Mouse (Mus musculus): ENCODE data around the gene Fam129c.

Gene Fam129c

GRCm38 (mm10) chr8:71575020-71575419 lies 22.4 kb upstream of the Fam129c start:
- DNase-seq = no peak

- DNase-seq = no peak
Observed at GRCm38 (mm10) chr8:71577856-71578387, 19.5 kb upstream of the Fam129c start.

- DNase-seq = no peak
Observed at GRCm38 (mm10) chr8:71579009-71579408, 18.4 kb upstream of the Fam129c start.

GRCm38 (mm10) chr8:71579476-71579875 lies 18.0 kb upstream of the Fam129c start:
- DNase-seq = no peak

- no peak for DNase-seq
Observed at GRCm38 (mm10) chr8:71580201-71580600, 17.2 kb upstream of the Fam129c start.

DNA sequence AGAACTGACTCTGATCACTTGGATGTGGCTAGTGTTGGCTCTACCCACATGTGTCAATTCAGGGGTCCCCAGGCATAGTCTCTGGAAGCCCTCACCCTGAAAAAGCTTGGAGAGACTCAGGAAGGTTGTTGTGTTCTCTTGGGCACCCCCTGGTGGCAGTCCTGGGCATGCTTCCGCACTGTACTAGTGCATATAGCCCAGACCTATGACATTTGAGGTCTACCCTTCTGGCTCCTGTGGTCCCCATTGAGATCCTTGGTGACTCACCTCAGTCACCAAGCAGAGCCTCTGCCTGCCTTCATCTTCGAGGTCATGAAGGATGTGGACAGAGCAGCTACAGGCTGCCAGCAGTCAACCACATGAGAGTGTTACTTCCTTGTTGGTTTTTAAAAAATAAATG lies 10.6 kb upstream of the Fam129c start:
- DNase-seq = peak; percentile 61

- DNase-seq = no peak
Observed at GRCm38 (mm10) chr8:71588762-71589161, 8.7 kb upstream of the Fam129c start.

GRCm38 (mm10) chr8:71591017-71591416 lies 6.4 kb upstream of the Fam129c start:
- no peak for DNase-seq

- peak; percentile 96 for DNase-seq
Observed at GRCm38 (mm10) chr8:71591471-71592373, 5.7 kb upstream of the Fam129c start, which contains the start of gene Pgls. Pgls (plus strand) TSS chr8:71592176.

- DNase-seq = peak; percentile 67
Observed at GRCm38 (mm10) chr8:71592374-71593170, 4.9 kb upstream of the Fam129c start.

DNA sequence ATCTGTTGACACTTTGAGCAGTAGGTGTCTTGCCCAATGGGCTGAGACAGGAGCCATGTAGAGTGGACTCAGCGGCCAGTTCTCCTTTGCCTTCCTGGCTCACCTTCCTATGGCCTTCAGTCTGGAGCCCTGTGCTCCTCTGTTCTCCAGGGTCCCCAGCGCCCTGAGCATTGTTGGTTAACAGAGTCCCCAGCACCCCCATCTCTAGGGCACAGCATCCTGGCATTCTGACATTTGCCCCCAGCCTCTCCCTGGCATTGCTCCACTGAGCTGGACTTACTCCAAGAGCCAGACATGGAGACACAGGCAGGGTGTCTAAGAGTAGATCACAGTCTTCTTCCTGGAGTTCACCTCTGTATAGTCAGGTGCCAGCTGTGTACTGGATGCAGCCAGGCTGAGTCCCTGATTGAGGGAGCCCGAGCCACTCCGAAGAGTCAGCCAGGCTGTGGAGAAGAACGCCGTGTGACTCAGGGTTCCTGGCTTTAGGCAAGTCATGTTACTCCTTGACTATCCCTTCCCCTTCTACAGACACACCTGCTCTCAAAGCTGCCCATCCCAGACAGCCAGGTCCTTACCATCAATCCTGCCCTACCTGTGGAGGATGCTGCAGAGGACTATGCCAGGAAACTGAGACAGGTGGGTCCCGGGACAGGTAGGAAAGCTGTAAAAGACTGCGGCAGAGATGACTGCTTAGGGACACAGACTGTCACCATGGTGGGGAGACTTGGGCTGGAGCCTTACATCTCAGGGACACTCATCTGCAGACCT lies 3.7 kb upstream of the Fam129c start:
- no peak for DNase-seq

GRCm38 (mm10) chr8:71594324-71594722 lies 3.1 kb upstream of the Fam129c start:
- DNase-seq = no peak

GRCm38 (mm10) chr8:71595862-71596261 lies 1.6 kb upstream of the Fam129c start:
- peak; percentile 94 for DNase-seq

GRCm38 (mm10) chr8:71596384-71596783 lies 1.1 kb upstream of the Fam129c start:
- no peak for DNase-seq

- no peak for DNase-seq
Observed at GRCm38 (mm10) chr8:71596798-71597197, 650 bp upstream of the Fam129c start.

GRCm38 (mm10) chr8:71598375-71598774 lies 927 bp downstream of the Fam129c start:
- DNase-seq = no peak

GRCm38 (mm10) chr8:71598841-71599240 lies 1.4 kb downstream of the Fam129c start:
- DNase-seq = no peak

DNA sequence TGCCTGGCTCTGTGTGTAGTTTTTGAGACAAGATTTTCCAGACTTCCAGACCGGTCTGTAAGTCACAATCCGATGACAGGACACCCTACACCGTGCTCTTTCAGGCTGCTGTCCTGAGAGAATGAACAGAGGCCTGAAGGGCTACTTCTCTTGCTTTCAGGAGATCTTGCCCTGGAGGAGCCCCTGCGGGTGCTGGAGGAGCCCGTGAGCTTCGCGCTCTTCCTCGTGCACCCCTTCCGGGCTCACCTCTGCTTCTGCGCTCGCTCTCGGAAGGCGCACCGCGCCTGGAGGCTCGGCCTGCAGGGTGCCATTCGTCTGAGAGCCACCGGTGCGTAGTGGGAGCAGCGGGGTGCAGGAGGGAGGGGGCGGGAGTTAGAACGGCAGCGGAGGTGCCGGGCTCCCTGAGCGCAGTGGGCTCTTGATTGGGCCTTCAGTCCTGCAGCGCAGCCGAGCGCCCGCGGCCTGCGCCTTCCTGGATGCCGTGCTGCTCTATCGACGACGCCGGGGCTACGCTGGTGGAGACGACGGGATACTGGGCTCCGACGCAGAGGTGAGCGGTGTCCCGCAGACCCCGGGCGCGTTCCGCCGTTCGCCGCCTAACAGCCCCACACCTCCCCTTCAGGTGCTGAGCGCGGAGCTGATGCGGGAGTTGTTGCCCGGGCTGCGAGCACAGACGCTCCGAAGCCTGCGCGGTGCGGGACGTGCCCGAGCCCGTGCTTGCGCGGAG lies 4.7 kb downstream of the Fam129c start:
- DNase-seq = no peak

- DNase-seq = peak; percentile 84
Observed at GRCm38 (mm10) chr8:71602666-71603334, 5.4 kb downstream of the Fam129c start.

DNA sequence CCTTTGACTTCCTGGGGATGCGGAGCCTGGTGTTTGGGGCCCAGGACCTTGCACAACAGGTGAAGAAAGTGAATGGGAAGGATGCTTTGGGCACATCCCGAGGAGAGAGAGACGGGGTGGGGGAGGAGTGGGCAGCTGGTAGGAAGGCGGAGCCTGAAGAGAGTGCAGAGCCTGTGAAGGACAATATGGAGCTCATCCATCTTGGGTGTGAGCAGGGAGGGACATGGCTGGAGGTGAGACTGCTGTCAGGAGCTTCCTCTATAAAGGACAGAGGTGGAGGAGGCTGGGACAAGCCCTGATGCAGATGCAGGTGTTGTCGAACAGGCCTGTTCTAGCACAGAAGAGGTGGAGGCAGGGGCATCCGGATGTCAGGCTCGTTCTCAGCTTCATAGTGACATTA lies 6.6 kb downstream of the Fam129c start:
- no peak for DNase-seq
